Mouse (Mus musculus) ES-Bruce4 (cell line): ENCODE data around the gene Tnfaip8l2. TPM values are rescaled to one million over a fixed set of nuclear protein-coding genes. Genes with fewer than 3 reads are reported as not detected.

Source experiments
- H3K27ac ChIP-seq: 2 replicates; pipeline ENCODE4 v1.5.1; 2012; ENCODE audit warnings: low read length, inconsistent platforms; ENCODE audit not compliant: insufficient read depth
- H3K27me3 ChIP-seq: 2 replicates; pipeline ENCODE4 v1.6.1; 2012; ENCODE audit warnings: mild to moderate bottlenecking, low read length, inconsistent platforms; ENCODE audit not compliant: control insufficient read depth, poor library complexity, insufficient read depth, severe bottlenecking
- H3K36me3 ChIP-seq: 2 replicates; pipeline ENCODE4 v1.6.1; 2012; ENCODE audit warnings: inconsistent platforms, mild to moderate bottlenecking, low read length, moderate library complexity; ENCODE audit not compliant: control insufficient read depth, poor library complexity, insufficient read depth, severe bottlenecking
- H3K4me1 ChIP-seq: one replicate; pipeline ENCODE4 v1.8.1; 2011; ENCODE audit warnings: low read length; ENCODE audit not compliant: control insufficient read depth, insufficient read depth
- H3K4me3 ChIP-seq: 2 replicates; pipeline ENCODE4 v1.5.1; 2011; ENCODE audit warnings: low read depth, mild to moderate bottlenecking, low read length
- H3K9ac ChIP-seq: 2 replicates; pipeline ENCODE4 v1.6.1; 2012; ENCODE audit warnings: low read depth, mild to moderate bottlenecking, inconsistent platforms; ENCODE audit not compliant: poor library complexity, severe bottlenecking
- H3K9me3 ChIP-seq: replicated peaks from 2 replicates; pipeline ENCODE4 v1.6.1; 2012; ENCODE audit warnings: mild to moderate bottlenecking, low read length, inconsistent platforms; ENCODE audit not compliant: control insufficient read depth, poor library complexity, insufficient read depth, severe bottlenecking
- CTCF ChIP-seq: IDR thresholded peaks from one replicate; pipeline ENCODE4 v1.8.1; 2011; ENCODE audit warnings: low read depth, low read length
- EP300 ChIP-seq: IDR thresholded peaks from 2 replicates; pipeline ENCODE4 v1.6.1; 2011; ENCODE audit warnings: low read depth, low read length; ENCODE audit not compliant: insufficient read depth
- POLR2A ChIP-seq: IDR thresholded peaks from one replicate; pipeline ENCODE4 v1.8.1; 2011; ENCODE audit warnings: low read length; ENCODE audit not compliant: insufficient read depth
- polyA plus RNA-seq: library from polyadenylated mRNA; stranded (reverse); fragments of >200 nt; gene quantifications from 2 replicates; pipeline ENCODE4 v1.2.4, GENCODE M21; 2011; ENCODE audit warnings: low read depth; ENCODE audit not compliant: missing spikeins, insufficient read depth, insufficient read length

The Tnfaip8l2 gene
- polyA plus RNA-seq, 1 experiment = not detected

- Histone ChIP-seq H3K9me3 (no peaks in the 10 kb centered on the region), H3K4me3 (no peak overlapping the region), H3K4me1 (peaks cover 4% of the 10 kb centered on the region), H3K27ac (no peak overlapping the region), H3K9ac (no peak overlapping the region), H3K27me3 (no peaks in the 10 kb centered on the region), H3K36me3 (no peaks in the 10 kb centered on the region)
- no peak for TF ChIP-seq EP300
- no peak for TF ChIP-seq POLR2A
- TF ChIP-seq CTCF = no peak
Measured at GRCm38 (mm10) chr3:95178948-95179347, 36.8 kb upstream of the Tnfaip8l2 start.

GRCm38 (mm10) chr3:95177583-95177982 lies 35.4 kb upstream of the Tnfaip8l2 start:
- peak overlapping the region; percentile 30; the same call in 1 of the 2 replicates for H3K9ac ChIP-seq
- TF ChIP-seq EP300 = peak; percentile 72
- no peak for TF ChIP-seq CTCF
- H3K4me1 ChIP-seq = peaks cover 4% of the 10 kb centered on the region
- H3K27ac ChIP-seq = peak overlapping the region; percentile 64; the same call in 1 of the 2 replicates
- H3K4me3 ChIP-seq = no peak overlapping the region
- no peaks in the 10 kb centered on the region for H3K36me3 ChIP-seq
- no peaks in the 10 kb centered on the region for H3K9me3 ChIP-seq
- no peaks in the 10 kb centered on the region for H3K27me3 ChIP-seq

GRCm38 (mm10) chr3:95176500-95176899 lies 34.3 kb upstream of the Tnfaip8l2 start:
- Histone ChIP-seq H3K27me3 (no peaks in the 10 kb centered on the region; the same call in 1 of the 2 replicates), H3K9ac (peak overlapping the region; percentile 9; the same call in 1 of the 2 replicates), H3K4me3 (no peak overlapping the region), H3K9me3 (no peaks in the 10 kb centered on the region), H3K27ac (peak overlapping the region; percentile 66), H3K36me3 (no peaks in the 10 kb centered on the region), H3K4me1 (peaks cover 4% of the 10 kb centered on the region)
- TF ChIP-seq CTCF (no peak), POLR2A (no peak), EP300 (no peak)

GRCm38 (mm10) chr3:95174011-95174592 lies 31.9 kb upstream of the Tnfaip8l2 start:
- peak overlapping the region; percentile 58 for H3K9ac ChIP-seq
- peak overlapping the region; percentile 42 for H3K4me3 ChIP-seq
- no peaks in the 10 kb centered on the region; the same call in 1 of the 2 replicates for H3K27me3 ChIP-seq
- no peak overlapping the region for H3K27ac ChIP-seq
- H3K36me3 ChIP-seq = 0 out of 2 replicates have a peak, but pooled peaks cover 2% of the 10 kb centered on the region
- no peak for TF ChIP-seq POLR2A
- no peak for TF ChIP-seq EP300
- TF ChIP-seq CTCF = peak; percentile 92
- no peaks in the 10 kb centered on the region for H3K9me3 ChIP-seq
- peaks cover 4% of the 10 kb centered on the region for H3K4me1 ChIP-seq

GRCm38 (mm10) chr3:95173256-95173949 lies 31.2 kb upstream of the Tnfaip8l2 start:
- no peaks in the 10 kb centered on the region; the same call in 1 of the 2 replicates for H3K27me3 ChIP-seq
- no peak overlapping the region for H3K27ac ChIP-seq
- peak overlapping the region; percentile 58 for H3K9ac ChIP-seq
- H3K4me1 ChIP-seq = peaks cover 4% of the 10 kb centered on the region
- no peaks in the 10 kb centered on the region for H3K9me3 ChIP-seq
- TF ChIP-seq POLR2A = no peak
- no peak for TF ChIP-seq EP300
- TF ChIP-seq CTCF = no peak
- H3K36me3 ChIP-seq = 0 out of 2 replicates have a peak, but pooled peaks cover 2% of the 10 kb centered on the region
- H3K4me3 ChIP-seq = peak overlapping the region; percentile 42
